Mouse (Mus musculus) C2C12 (cell line): Measurements from ENCODE around the gene Capn2. TPM values are rescaled to one million over a fixed set of nuclear protein-coding genes. Genes with fewer than 3 reads are reported as not detected.

ENCODE experiments used
- H3K27me3 ChIP-seq: one replicate; pipeline ENCODE4 v1.6.1; 2011; ENCODE audit not compliant: control insufficient read depth, insufficient read depth, insufficient read length
- H3K36me3 ChIP-seq: one replicate; pipeline ENCODE4 v1.6.1; 2011; ENCODE audit not compliant: control insufficient read depth, insufficient read depth
- H3K4me3 ChIP-seq: one replicate; pipeline ENCODE4 v1.5.1; 2011; ENCODE audit warnings: mild to moderate bottlenecking, control low read depth; ENCODE audit not compliant: poor library complexity, insufficient read depth, severe bottlenecking
- H3K79me2 ChIP-seq: one replicate; pipeline ENCODE4 v1.6.1; 2011; ENCODE audit not compliant: control insufficient read depth, insufficient read depth
- H3K79me3 ChIP-seq: one replicate; pipeline ENCODE4 v1.6.1; 2011; ENCODE audit warnings: low read depth, control low read depth
- H3ac ChIP-seq: one replicate; pipeline ENCODE3; 2011; ENCODE audit warnings: low read depth; ENCODE audit not compliant: control insufficient read depth, insufficient read length
- CEBPB ChIP-seq: IDR thresholded peaks from one replicate; pipeline ENCODE4 v1.6.1; 2011; ENCODE audit warnings: low read depth, mild to moderate bottlenecking, control low read depth, moderate library complexity
- CTCF ChIP-seq: IDR thresholded peaks from one replicate; pipeline ENCODE4 v1.5.1; 2011; ENCODE audit not compliant: control insufficient read depth, insufficient read depth, insufficient read length
- FOSL1 ChIP-seq: IDR thresholded peaks from one replicate; pipeline ENCODE4 v1.8.0; 2011; ENCODE audit warnings: mild to moderate bottlenecking, low read length; ENCODE audit not compliant: poor library complexity, insufficient read depth, severe bottlenecking
- MAX ChIP-seq: IDR thresholded peaks from one replicate; pipeline ENCODE4 v1.6.1; 2011; ENCODE audit warnings: mild to moderate bottlenecking, control low read depth
- MYOD1 ChIP-seq: IDR thresholded peaks from one replicate; pipeline ENCODE4 v1.6.1; 2011; ENCODE audit warnings: low read depth; ENCODE audit not compliant: control insufficient read depth, insufficient read length
- MYOG ChIP-seq: IDR thresholded peaks from one replicate; pipeline ENCODE4 v1.6.1; 2011; ENCODE audit not compliant: control insufficient read depth, insufficient read length; ENCODE audit errors: extremely low read depth
- USF1 ChIP-seq: IDR thresholded peaks from one replicate; pipeline ENCODE4 v1.6.1; 2011; ENCODE audit warnings: low read depth, mild to moderate bottlenecking, control low read depth, moderate library complexity
- polyA plus RNA-seq: library from polyadenylated mRNA; unstranded; fragments of >200 nt; fragmentation: generic; extraction: Trizol; gene quantifications from one replicate; pipeline ENCODE4 v1.2.1, GENCODE M21; 2012; ENCODE audit warnings: missing spikeins

Gene Capn2
- polyA plus RNA-seq, 1 experiment = 171 TPM

GRCm38 (mm10) chr1:182452473-182452872, 64.9 kb downstream of the Capn2 start:
- no peaks in the 10 kb centered on the region for H3K79me3 ChIP-seq
- H3ac ChIP-seq = no peak overlapping the region
- no peaks in the 10 kb centered on the region for H3K27me3 ChIP-seq
- no peak overlapping the region for H3K4me3 ChIP-seq
- no peak for TF ChIP-seq MAX
- TF ChIP-seq MYOD1 = no peak
- TF ChIP-seq CTCF = no peak
- no peak for TF ChIP-seq CEBPB
- H3K79me2 ChIP-seq = no peaks in the 10 kb centered on the region
- H3K36me3 ChIP-seq = peaks cover 70% of the 10 kb centered on the region

- Histone ChIP-seq H3K36me3 (peaks cover 69% of the 10 kb centered on the region), H3K79me2 (no peaks in the 10 kb centered on the region), H3K79me3 (no peaks in the 10 kb centered on the region), H3K4me3 (no peak overlapping the region), H3ac (no peak overlapping the region), H3K27me3 (no peaks in the 10 kb centered on the region)
- TF ChIP-seq MAX (no peak), MYOD1 (no peak), CEBPB (no peak), CTCF (no peak)
Measured at GRCm38 (mm10) chr1:182448276-182449035, 69.0 kb downstream of the Capn2 start.

- Histone ChIP-seq H3K27me3 (no peaks in the 10 kb centered on the region), H3K79me2 (no peaks in the 10 kb centered on the region), H3K79me3 (no peaks in the 10 kb centered on the region), H3K4me3 (no peak overlapping the region), H3ac (no peak overlapping the region), H3K36me3 (peaks cover 60% of the 10 kb centered on the region)
- TF ChIP-seq MAX (no peak), MYOD1 (no peak), MYOG (no peak), FOSL1 (no peak), CTCF (no peak), USF1 (no peak), CEBPB (no peak)
Measured at GRCm38 (mm10) chr1:182444116-182444515, 73.3 kb downstream of the Capn2 start.

GRCm38 (mm10) chr1:182441791-182442473, 75.5 kb downstream of the Capn2 start:
- TF ChIP-seq USF1 (no peak), CTCF (no peak), MYOD1 (no peak), MAX (no peak), MYOG (no peak), FOSL1 (no peak), CEBPB (no peak)
- Histone ChIP-seq H3K79me3 (no peaks in the 10 kb centered on the region), H3K79me2 (no peaks in the 10 kb centered on the region), H3K27me3 (no peaks in the 10 kb centered on the region), H3K36me3 (peaks cover 55% of the 10 kb centered on the region), H3K4me3 (no peak overlapping the region), H3ac (no peak overlapping the region)

- H3ac ChIP-seq = no peak overlapping the region
- H3K79me2 ChIP-seq = no peaks in the 10 kb centered on the region
- H3K79me3 ChIP-seq = no peaks in the 10 kb centered on the region
- TF ChIP-seq MYOG (no peak), CTCF (no peak), CEBPB (no peak), FOSL1 (no peak), USF1 (no peak), MAX (no peak), MYOD1 (no peak)
- H3K4me3 ChIP-seq = no peak overlapping the region
- no peaks in the 10 kb centered on the region for H3K27me3 ChIP-seq
- H3K36me3 ChIP-seq = peaks cover 48% of the 10 kb centered on the region
Measured at GRCm38 (mm10) chr1:182439546-182440222, 77.7 kb downstream of the Capn2 start.
